Mouse (Mus musculus): ENCODE measurements around the gene Dennd4a. TPM values are rescaled to one million over a fixed set of nuclear protein-coding genes. Genes with fewer than 3 reads are reported as not detected.

The Dennd4a gene
- polyA plus RNA-seq, 1 experiment from 2014 or later: 9.5 TPM

DNA sequence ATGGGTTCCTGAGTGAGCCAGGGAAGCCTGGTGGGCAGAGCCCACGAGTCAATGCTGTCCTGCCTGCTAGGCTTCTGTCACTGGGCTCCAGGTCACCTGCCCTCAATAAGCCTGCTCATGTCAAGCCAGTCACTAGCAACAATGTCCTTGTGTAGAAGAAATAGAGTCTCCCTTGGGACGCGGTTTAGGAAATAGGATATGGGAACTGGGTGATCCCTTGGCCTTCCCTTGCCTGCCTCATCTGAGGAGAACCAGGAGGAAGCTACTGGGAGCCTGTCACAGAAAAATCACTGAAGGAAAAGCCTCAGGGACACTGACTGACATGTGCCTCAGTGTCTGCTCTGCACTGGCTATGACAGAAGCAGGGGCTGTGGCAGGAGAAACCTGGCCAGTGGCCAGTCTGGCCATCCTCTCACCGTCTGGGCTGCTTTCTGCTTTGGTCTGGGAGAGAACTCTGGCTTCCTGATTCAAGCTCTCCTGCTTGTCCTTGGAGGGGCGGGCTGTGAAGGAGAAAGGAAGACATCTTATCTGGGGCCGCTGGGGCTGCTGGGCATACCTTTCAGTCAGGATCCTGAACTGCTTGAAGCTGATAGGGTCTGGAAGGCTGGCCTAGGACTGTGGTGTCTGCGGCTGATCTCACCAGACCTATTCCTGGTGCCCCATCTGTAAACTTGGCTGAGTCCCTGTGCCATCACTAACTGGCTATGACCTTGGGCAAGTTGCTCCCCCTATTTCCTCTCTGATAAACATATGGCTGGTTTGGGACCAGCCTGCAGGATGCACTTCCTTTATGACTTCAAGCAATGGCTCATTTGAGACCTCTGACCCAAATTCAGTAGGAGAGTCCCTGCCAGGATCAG lies 120.8 kb downstream of the Dennd4a start:
- no peaks in the 10 kb centered on the region for H3K27me3 ChIP-seq (replicated peaks)
- no peaks in the 10 kb centered on the region for H3K36me3 ChIP-seq
- 0 out of 2 replicates have a peak, but pooled peaks have one; percentile 21 for ATAC-seq (ENCODE audit: insufficient read depth, low FRiP score, low read depth)
- peak overlapping the region; percentile 31; the same call in 1 of the 2 replicates for H3K27ac ChIP-seq
- no peak overlapping the region for H3K4me3 ChIP-seq (replicated peaks)
- H3K4me1 ChIP-seq: 0 out of 2 replicates have a peak, but pooled peaks cover 4% of the 10 kb centered on the region
- H3K4me2 ChIP-seq: no peak overlapping the region
- WGBS: 64% methylated on average over 7 of the region's 7 CpGs
- H3K9me3 ChIP-seq: no peaks in the 10 kb centered on the region
- no peak overlapping the region for H3K9ac ChIP-seq

DNA sequence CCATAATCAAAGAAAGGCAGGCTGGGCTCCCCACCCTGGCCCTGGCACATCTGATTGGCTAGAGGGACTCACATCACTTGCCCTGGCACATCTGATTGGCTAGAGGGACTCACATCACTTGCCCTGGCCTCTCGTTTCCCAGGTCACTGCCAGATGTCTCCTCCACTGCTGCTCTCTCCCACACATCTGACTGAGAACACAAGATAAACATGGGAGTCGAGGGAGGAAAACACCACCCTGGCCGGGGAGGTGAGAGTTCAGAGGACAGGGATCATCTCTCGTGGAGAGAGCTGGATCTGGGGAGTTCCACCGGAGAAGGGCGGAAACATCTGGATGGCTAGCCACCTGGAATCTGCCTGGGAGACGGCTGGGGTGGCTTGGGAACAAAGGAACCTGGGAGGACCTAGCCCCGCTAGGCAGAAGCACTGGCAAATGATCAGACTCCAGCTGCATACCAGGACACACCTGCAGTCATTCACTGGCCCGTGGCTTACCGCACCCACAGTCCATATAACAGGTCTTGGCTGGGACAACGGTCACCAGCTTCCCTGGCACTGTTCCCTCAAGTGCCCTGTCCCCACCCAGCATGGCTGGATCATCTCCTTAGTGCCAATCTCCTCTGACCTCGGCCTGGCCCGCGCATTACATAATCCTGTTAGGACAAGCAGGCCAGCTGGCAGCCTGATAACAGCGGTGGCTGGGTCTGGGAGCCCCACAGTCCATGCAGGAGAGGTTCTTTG lies 123.0 kb downstream of the Dennd4a start:
- Histone ChIP-seq H3K4me1 (0 out of 2 replicates have a peak, but pooled peaks cover 4% of the 10 kb centered on the region), H3K27me3 (replicated peaks) (no peaks in the 10 kb centered on the region), H3K4me3 (replicated peaks) (no peak overlapping the region), H3K4me2 (no peak overlapping the region), H3K9me3 (no peaks in the 10 kb centered on the region), H3K9ac (no peak overlapping the region), H3K27ac (no peak overlapping the region), H3K36me3 (no peaks in the 10 kb centered on the region)
- peak; percentile 51; the same call in 1 of the 2 replicates for ATAC-seq (ENCODE audit: insufficient read depth, low FRiP score, low read depth)
- WGBS: 39% methylated on average over 15 of the region's 15 CpGs

DNA sequence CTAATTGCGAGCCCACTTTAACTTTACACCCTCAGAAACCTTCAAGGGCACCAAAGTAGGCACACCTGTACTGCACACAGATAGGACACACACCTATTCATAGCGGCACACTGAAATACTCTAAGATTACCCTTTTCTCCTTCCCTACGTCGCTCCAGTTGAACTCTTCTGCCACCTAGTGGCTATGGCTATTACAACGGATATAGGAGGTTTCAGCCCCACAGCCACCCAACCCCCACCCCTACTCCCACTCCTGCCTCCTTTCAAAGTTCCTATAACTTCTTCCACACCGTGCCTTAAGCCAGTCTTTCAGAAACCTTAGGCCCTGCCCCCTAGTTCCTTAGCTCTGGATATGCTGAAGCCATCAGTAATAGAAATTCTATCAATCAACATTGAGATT lies 125.4 kb downstream of the Dennd4a start:
- Histone ChIP-seq H3K4me2 (no peak overlapping the region), H3K27me3 (replicated peaks) (no peaks in the 10 kb centered on the region), H3K4me1 (0 out of 2 replicates have a peak, but pooled peaks cover 4% of the 10 kb centered on the region), H3K9me3 (no peaks in the 10 kb centered on the region), H3K9ac (no peak overlapping the region), H3K36me3 (no peaks in the 10 kb centered on the region), H3K4me3 (replicated peaks) (no peak overlapping the region), H3K27ac (no peak overlapping the region)
- WGBS: 10% methylated on average over 6 of the region's 6 CpGs
- ATAC-seq (ENCODE audit: insufficient read depth, low FRiP score, low read depth): no peak

DNA sequence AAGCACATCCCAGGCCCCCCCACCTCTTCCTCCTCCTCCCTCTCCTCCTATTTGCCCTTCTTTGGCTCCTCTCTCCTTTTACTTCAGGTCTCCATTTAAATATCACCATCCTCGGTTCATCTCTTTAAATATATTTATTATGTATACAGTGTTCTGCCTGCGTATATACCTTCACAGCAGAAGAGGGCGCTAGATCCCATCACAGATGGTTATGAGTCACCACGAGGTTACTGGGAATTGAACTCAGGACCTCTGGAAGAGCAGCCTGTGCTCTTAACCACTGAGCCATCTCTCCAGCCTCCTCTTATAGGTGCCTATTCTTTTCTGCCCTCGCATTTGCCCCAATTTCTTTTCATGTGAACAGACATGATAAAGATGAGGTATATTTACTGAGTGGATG lies 126.4 kb downstream of the Dennd4a start:
- no peak overlapping the region for H3K4me2 ChIP-seq
- no peaks in the 10 kb centered on the region for H3K9me3 ChIP-seq
- no peak for ATAC-seq (ENCODE audit: insufficient read depth, low FRiP score, low read depth)
- WGBS: 55% methylated on average over 5 of the region's 5 CpGs
- H3K4me3 ChIP-seq (replicated peaks): no peak overlapping the region
- no peaks in the 10 kb centered on the region for H3K36me3 ChIP-seq
- H3K27ac ChIP-seq: no peak overlapping the region
- H3K27me3 ChIP-seq (replicated peaks): no peaks in the 10 kb centered on the region
- no peaks in the 10 kb centered on the region for H3K4me1 ChIP-seq
- H3K9ac ChIP-seq: no peak overlapping the region

DNA sequence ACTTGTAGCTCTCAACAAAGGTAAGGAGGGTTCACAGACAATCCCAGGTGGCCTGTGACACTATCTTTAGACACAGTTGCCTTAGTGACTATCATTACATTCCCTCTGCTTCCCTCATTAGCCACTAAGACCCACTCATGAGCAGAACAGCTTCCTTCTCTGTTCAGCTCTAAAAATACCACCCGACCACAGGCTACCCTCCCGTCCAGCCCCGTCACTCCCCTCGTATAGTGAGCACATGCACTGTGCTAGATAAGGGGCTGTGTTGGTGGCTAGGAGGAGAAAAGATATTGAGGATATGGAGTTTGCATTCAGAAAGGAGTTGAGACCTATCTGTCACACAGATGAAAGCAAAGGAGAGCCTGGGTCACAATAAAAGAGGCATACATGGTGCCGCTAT lies 127.4 kb downstream of the Dennd4a start:
- Histone ChIP-seq H3K4me2 (no peak overlapping the region), H3K4me3 (replicated peaks) (no peak overlapping the region), H3K27me3 (replicated peaks) (no peaks in the 10 kb centered on the region), H3K36me3 (no peaks in the 10 kb centered on the region), H3K9ac (no peak overlapping the region), H3K4me1 (no peaks in the 10 kb centered on the region), H3K9me3 (no peaks in the 10 kb centered on the region), H3K27ac (no peak overlapping the region)
- ATAC-seq (ENCODE audit: insufficient read depth, low FRiP score, low read depth): no peak
- WGBS: 73% methylated on average over 5 of the region's 5 CpGs

DNA sequence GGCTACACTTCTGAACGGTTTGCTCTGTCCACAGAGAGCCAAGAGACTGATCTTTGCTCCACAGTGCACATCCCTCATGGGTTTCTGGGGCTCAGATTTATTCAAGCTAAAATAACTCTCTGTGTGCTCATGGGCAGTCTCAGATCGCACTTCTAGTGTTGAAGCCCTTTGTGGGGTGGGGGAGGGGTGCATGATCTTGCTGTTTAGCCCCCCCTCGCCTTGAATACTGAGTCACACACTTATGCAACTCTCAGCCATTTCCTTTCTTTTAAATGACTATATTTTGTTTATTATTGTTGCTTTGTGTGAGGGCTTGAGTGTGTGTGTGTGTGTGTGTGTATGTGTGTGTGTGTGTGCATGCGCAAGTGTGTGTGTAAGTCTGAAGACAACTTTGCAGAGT lies 128.1 kb downstream of the Dennd4a start:
- Histone ChIP-seq H3K36me3 (no peaks in the 10 kb centered on the region), H3K27me3 (replicated peaks) (no peaks in the 10 kb centered on the region), H3K4me3 (replicated peaks) (no peak overlapping the region), H3K4me2 (no peak overlapping the region), H3K27ac (no peak overlapping the region), H3K9me3 (no peaks in the 10 kb centered on the region), H3K4me1 (no peaks in the 10 kb centered on the region), H3K9ac (no peak overlapping the region)
- no peak for ATAC-seq (ENCODE audit: insufficient read depth, low FRiP score, low read depth)
- 56% methylated on average over 4 of the region's 4 CpGs for WGBS

DNA sequence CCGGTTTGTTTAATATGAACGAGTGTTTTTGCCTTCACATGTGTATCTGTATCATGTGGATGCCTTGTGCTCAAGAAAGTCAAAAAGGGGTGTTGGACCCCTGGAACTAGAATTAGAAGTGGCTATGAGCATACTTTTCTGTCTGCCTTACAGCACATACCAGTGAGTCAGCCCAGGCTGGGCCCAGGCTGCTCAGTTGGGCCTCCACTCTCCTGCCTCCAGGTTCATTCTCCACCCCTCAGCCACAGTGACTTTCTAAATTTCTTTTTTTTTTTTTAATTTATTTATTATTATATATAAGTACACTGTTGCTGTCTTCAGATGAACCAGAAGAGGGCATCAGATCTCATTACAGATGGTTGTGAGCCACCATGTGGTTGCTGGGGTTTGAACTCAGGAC lies 128.7 kb downstream of the Dennd4a start:
- Histone ChIP-seq H3K27ac (no peak overlapping the region), H3K4me3 (replicated peaks) (no peak overlapping the region), H3K4me2 (no peak overlapping the region), H3K4me1 (no peaks in the 10 kb centered on the region), H3K36me3 (no peaks in the 10 kb centered on the region), H3K9ac (no peak overlapping the region), H3K27me3 (replicated peaks) (no peaks in the 10 kb centered on the region), H3K9me3 (no peaks in the 10 kb centered on the region)
- ATAC-seq (ENCODE audit: insufficient read depth, low FRiP score, low read depth): no peak
- 89% methylated on average over 2 of the region's 2 CpGs for WGBS

DNA sequence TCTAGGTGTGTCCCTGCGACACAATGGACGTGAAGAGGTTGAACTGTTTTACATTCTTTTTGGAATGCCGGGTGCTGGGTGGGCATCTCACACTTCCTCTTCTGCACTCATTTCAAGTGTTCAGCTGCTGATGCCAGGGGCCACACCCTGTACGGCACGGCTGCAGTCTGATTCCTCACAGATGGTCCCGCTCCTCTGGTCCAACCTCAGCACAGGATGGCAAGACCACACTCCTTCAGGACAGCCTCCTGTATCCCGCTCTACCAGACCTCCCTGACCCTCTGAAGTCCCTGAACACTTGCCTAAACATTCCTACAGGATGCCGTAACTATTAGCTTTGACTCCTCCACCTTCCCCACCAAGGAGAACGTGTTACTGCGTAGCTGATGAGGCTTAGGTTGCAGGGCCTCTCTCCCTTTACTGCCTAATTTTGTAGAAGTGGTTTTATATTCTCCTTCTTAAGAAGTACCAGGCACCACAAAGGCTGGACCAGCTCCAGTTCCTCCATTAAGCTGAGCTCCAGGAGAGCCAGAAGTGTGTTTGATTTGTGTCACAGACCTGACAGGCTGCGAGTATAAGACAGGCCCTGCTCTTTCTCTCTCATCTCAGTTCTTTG lies 129.7 kb downstream of the Dennd4a start:
- Histone ChIP-seq H3K4me2 (no peak overlapping the region), H3K27ac (peak overlapping the region; percentile 37; the same call in 1 of the 2 replicates), H3K27me3 (replicated peaks) (no peaks in the 10 kb centered on the region), H3K4me3 (replicated peaks) (no peak overlapping the region), H3K4me1 (no peaks in the 10 kb centered on the region), H3K9me3 (no peaks in the 10 kb centered on the region), H3K36me3 (no peaks in the 10 kb centered on the region), H3K9ac (no peak overlapping the region)
- 62% methylated on average over 11 of the region's 11 CpGs for WGBS
- no peak for ATAC-seq (ENCODE audit: insufficient read depth, low FRiP score, low read depth)

DNA sequence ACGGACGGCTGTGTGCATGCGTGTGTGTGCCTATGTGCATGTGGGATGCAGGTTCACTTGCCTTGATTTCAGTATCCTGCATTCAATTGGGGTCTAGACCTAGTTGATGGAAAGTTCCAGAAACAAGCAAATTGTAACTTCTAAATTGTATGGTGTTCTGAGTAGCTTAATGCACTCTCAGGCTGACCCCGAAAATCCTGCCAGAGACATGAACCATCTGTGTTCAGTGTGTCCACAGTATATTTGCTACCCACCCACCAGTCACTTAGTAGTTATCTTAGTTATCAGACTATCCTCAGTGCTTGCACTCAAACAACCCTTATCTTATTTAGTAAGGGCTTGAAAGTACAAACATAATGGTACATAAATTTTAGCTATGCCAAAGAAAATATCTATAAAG lies 130.5 kb downstream of the Dennd4a start:
- Histone ChIP-seq H3K36me3 (no peaks in the 10 kb centered on the region), H3K4me2 (no peak overlapping the region), H3K9ac (no peak overlapping the region), H3K4me1 (no peaks in the 10 kb centered on the region), H3K9me3 (no peaks in the 10 kb centered on the region), H3K27ac (peak overlapping the region; percentile 1; the same call in 1 of the 2 replicates), H3K27me3 (replicated peaks) (no peaks in the 10 kb centered on the region), H3K4me3 (replicated peaks) (no peak overlapping the region)
- ATAC-seq (ENCODE audit: insufficient read depth, low FRiP score, low read depth): no peak
- WGBS: 65% methylated on average over 4 of the region's 4 CpGs

DNA sequence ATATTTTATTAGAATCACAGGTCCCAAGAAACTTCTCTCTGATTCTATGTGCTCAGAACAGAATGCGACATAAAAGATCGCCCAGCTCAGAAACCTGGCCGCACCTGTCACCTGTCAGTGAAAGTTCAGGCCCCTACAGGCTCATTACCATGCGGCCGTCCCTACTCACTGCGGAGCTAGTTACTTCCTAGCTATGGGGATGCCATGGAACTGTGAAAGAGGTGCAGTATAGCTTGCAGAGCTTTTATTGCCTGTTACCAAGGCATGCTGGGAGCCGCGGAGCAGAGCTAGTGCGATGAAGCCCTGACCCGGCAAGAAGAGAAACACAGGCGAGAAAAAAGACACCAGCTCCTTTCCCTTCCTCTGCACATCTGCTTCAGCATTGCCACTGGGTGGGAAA lies 132.9 kb downstream of the Dennd4a start:
- Histone ChIP-seq H3K4me2 (no peak overlapping the region), H3K36me3 (no peaks in the 10 kb centered on the region), H3K4me3 (replicated peaks) (no peak overlapping the region), H3K4me1 (no peaks in the 10 kb centered on the region), H3K27me3 (replicated peaks) (no peaks in the 10 kb centered on the region), H3K9me3 (no peaks in the 10 kb centered on the region), H3K27ac (no peak overlapping the region), H3K9ac (no peak overlapping the region)
- ATAC-seq (ENCODE audit: insufficient read depth, low FRiP score, low read depth): no peak
- WGBS: 29% methylated on average over 11 of the region's 11 CpGs

DNA sequence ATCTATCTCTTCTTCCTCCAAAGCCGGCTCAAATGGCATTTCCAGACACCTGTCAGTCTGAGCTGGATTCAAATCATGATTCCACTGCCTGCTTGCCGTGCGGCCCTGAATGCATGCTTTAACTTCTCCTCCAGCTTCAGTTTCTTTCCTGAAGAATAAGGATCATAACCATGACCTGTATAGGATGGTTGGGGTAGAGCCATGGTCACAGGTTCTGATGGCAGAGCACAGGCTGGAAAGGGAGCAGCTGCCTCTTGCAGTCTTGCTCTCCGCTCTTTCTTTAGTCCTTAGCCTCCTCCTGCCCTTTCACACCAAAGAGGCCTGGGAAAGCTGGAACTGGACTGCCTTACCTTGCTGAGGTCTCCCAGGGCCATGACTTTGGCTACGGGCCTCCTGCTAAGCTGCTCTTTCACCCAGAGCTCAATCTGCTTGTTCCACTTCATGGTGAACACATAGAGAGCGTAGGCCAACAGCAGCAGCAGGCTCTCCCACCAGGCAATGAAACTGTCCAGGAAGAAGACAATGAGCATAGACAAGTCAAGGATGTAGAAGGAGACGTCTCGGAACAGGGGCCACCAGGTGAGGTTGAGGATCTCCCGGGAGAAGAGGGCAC lies 136.4 kb downstream of the Dennd4a start:
- H3K4me2 ChIP-seq: no peak overlapping the region
- no peak for ATAC-seq (ENCODE audit: insufficient read depth, low FRiP score, low read depth)
- 84% methylated on average over 9 of the region's 9 CpGs for WGBS
- no peaks in the 10 kb centered on the region for H3K9me3 ChIP-seq
- no peak overlapping the region for H3K4me3 ChIP-seq (replicated peaks)
- no peaks in the 10 kb centered on the region for H3K36me3 ChIP-seq
- 0 out of 2 replicates have a peak, but pooled peaks cover 3% of the 10 kb centered on the region for H3K27me3 ChIP-seq (replicated peaks)
- H3K9ac ChIP-seq: no peak overlapping the region
- H3K4me1 ChIP-seq: no peaks in the 10 kb centered on the region
- no peak overlapping the region for H3K27ac ChIP-seq
